Mouse (Mus musculus): ENCODE measurements at regions not wholly inside any gene's neighbourhood (a gene's known extent, or its start where the extent isn't known, plus 50 kb on each side); places are given as distances from the start of the nearest gene placed in this dataset.

GRCm38 (mm10) chr4:4226209-4226608 lies 148.9 kb upstream of the Sdr16c6 start:
- H3K27ac ChIP-seq (ENCODE audit: low read length), result no peak overlapping the region
- H3K4me1 ChIP-seq (ENCODE audit: control insufficient read depth, low read depth, low read length), result no peaks in the 10 kb centered on the region
- H3K36me3 ChIP-seq (ENCODE audit: control insufficient read depth, insufficient read depth), result no peaks in the 10 kb centered on the region
- 21% methylated on average over 1 of the region's 1 CpGs for WGBS (ENCODE audit: insufficient replicate concordance)
- H3K9ac ChIP-seq (ENCODE audit: low read depth, low read length), result no peak overlapping the region
- H3K9me3 ChIP-seq (replicated peaks; ENCODE audit: control insufficient read depth, low read length), result no peaks in the 10 kb centered on the region; the same call in 1 of the 2 replicates
- no peak overlapping the region for H3K4me2 ChIP-seq (ENCODE audit: low read depth, low read length)
- no peaks in the 10 kb centered on the region for H3K27me3 ChIP-seq (ENCODE audit: control insufficient read depth, insufficient read depth, low read depth, low read length)
- no peak for ATAC-seq (ENCODE audit: low read depth)
- no peak overlapping the region for H3K4me3 ChIP-seq (ENCODE audit: low read depth, low read length)

GRCm38 (mm10) chr4:4219701-4220100 lies 142.4 kb upstream of the Sdr16c6 start:
- Histone ChIP-seq H3K9ac (ENCODE audit: low read depth, low read length) (no peak overlapping the region), H3K9me3 (replicated peaks; ENCODE audit: control insufficient read depth, low read length) (no peaks in the 10 kb centered on the region), H3K27me3 (ENCODE audit: control insufficient read depth, insufficient read depth, low read depth, low read length) (no peaks in the 10 kb centered on the region), H3K4me1 (ENCODE audit: control insufficient read depth, low read depth, low read length) (no peaks in the 10 kb centered on the region), H3K36me3 (ENCODE audit: control insufficient read depth, insufficient read depth) (no peaks in the 10 kb centered on the region), H3K4me3 (ENCODE audit: low read depth, low read length) (no peak overlapping the region), H3K27ac (ENCODE audit: low read length) (no peak overlapping the region), H3K4me2 (ENCODE audit: low read depth, low read length) (no peak overlapping the region)
- WGBS (ENCODE audit: insufficient replicate concordance), result 40% methylated on average over 2 of the region's 2 CpGs
- ATAC-seq (ENCODE audit: low read depth), result no peak

GRCm38 (mm10) chr4:4211892-4212291 lies 134.6 kb upstream of the Sdr16c6 start:
- Histone ChIP-seq H3K4me2 (ENCODE audit: low read depth, low read length) (no peak overlapping the region), H3K9ac (ENCODE audit: low read depth, low read length) (no peak overlapping the region), H3K27ac (ENCODE audit: low read length) (no peak overlapping the region), H3K36me3 (ENCODE audit: control insufficient read depth, insufficient read depth) (no peaks in the 10 kb centered on the region), H3K4me1 (ENCODE audit: control insufficient read depth, low read depth, low read length) (no peaks in the 10 kb centered on the region), H3K4me3 (ENCODE audit: low read depth, low read length) (no peak overlapping the region), H3K27me3 (ENCODE audit: control insufficient read depth, insufficient read depth, low read depth, low read length) (no peaks in the 10 kb centered on the region), H3K9me3 (replicated peaks; ENCODE audit: control insufficient read depth, low read length) (no peaks in the 10 kb centered on the region)
- no peak for ATAC-seq (ENCODE audit: low read depth)
- 51% methylated on average over 2 of the region's 2 CpGs for WGBS (ENCODE audit: insufficient replicate concordance)

- no peaks in the 10 kb centered on the region for H3K36me3 ChIP-seq (ENCODE audit: control insufficient read depth, insufficient read depth)
- no peak overlapping the region for H3K4me3 ChIP-seq (ENCODE audit: low read depth, low read length)
- no peak for ATAC-seq (ENCODE audit: low read depth)
- H3K27me3 ChIP-seq (ENCODE audit: control insufficient read depth, insufficient read depth, low read depth, low read length), result no peaks in the 10 kb centered on the region
- no peak overlapping the region for H3K4me2 ChIP-seq (ENCODE audit: low read depth, low read length)
- no peaks in the 10 kb centered on the region for H3K4me1 ChIP-seq (ENCODE audit: control insufficient read depth, low read depth, low read length)
- no peak overlapping the region for H3K27ac ChIP-seq (ENCODE audit: low read length)
- 31% methylated on average over 1 of the region's 1 CpGs for WGBS (ENCODE audit: insufficient replicate concordance)
- no peak overlapping the region for H3K9ac ChIP-seq (ENCODE audit: low read depth, low read length)
- H3K9me3 ChIP-seq (replicated peaks; ENCODE audit: control insufficient read depth, low read length), result no peaks in the 10 kb centered on the region
Observed at GRCm38 (mm10) chr4:4205158-4205557, 127.8 kb upstream of the Sdr16c6 start.

GRCm38 (mm10) chr4:4199309-4199708 lies 122.0 kb upstream of the Sdr16c6 start:
- no peak for ATAC-seq (ENCODE audit: low read depth)
- Histone ChIP-seq H3K36me3 (ENCODE audit: control insufficient read depth, insufficient read depth) (no peaks in the 10 kb centered on the region), H3K9me3 (replicated peaks; ENCODE audit: control insufficient read depth, low read length) (no peaks in the 10 kb centered on the region), H3K27ac (ENCODE audit: low read length) (no peak overlapping the region), H3K4me2 (ENCODE audit: low read depth, low read length) (no peak overlapping the region), H3K9ac (ENCODE audit: low read depth, low read length) (no peak overlapping the region), H3K27me3 (ENCODE audit: control insufficient read depth, insufficient read depth, low read depth, low read length) (no peaks in the 10 kb centered on the region), H3K4me1 (ENCODE audit: control insufficient read depth, low read depth, low read length) (no peaks in the 10 kb centered on the region), H3K4me3 (ENCODE audit: low read depth, low read length) (no peak overlapping the region)
- 46% methylated on average over 2 of the region's 2 CpGs for WGBS (ENCODE audit: insufficient replicate concordance)

- no peak for ATAC-seq (ENCODE audit: low read depth)
- H3K9ac ChIP-seq (ENCODE audit: low read depth, low read length), result no peak overlapping the region
- H3K4me1 ChIP-seq (ENCODE audit: control insufficient read depth, low read depth, low read length), result no peaks in the 10 kb centered on the region
- no peaks in the 10 kb centered on the region for H3K36me3 ChIP-seq (ENCODE audit: control insufficient read depth, insufficient read depth)
- WGBS (ENCODE audit: insufficient replicate concordance), result 56% methylated on average over 2 of the region's 2 CpGs
- H3K4me3 ChIP-seq (ENCODE audit: low read depth, low read length), result no peak overlapping the region
- no peak overlapping the region for H3K27ac ChIP-seq (ENCODE audit: low read length)
- H3K4me2 ChIP-seq (ENCODE audit: low read depth, low read length), result no peak overlapping the region
- no peaks in the 10 kb centered on the region for H3K9me3 ChIP-seq (replicated peaks; ENCODE audit: control insufficient read depth, low read length)
- no peaks in the 10 kb centered on the region for H3K27me3 ChIP-seq (ENCODE audit: control insufficient read depth, insufficient read depth, low read depth, low read length)
Observed at GRCm38 (mm10) chr4:4195834-4196233, 118.5 kb upstream of the Sdr16c6 start.

GRCm38 (mm10) chr4:4195250-4195649 lies 117.9 kb upstream of the Sdr16c6 start:
- H3K27ac ChIP-seq (ENCODE audit: low read length), result no peak overlapping the region
- no peaks in the 10 kb centered on the region for H3K36me3 ChIP-seq (ENCODE audit: control insufficient read depth, insufficient read depth)
- no peak overlapping the region for H3K4me3 ChIP-seq (ENCODE audit: low read depth, low read length)
- ATAC-seq (ENCODE audit: low read depth), result no peak
- no peaks in the 10 kb centered on the region for H3K27me3 ChIP-seq (ENCODE audit: control insufficient read depth, insufficient read depth, low read depth, low read length)
- no peaks in the 10 kb centered on the region for H3K4me1 ChIP-seq (ENCODE audit: control insufficient read depth, low read depth, low read length)
- 53% methylated on average over 8 of the region's 8 CpGs for WGBS (ENCODE audit: insufficient replicate concordance)
- H3K4me2 ChIP-seq (ENCODE audit: low read depth, low read length), result no peak overlapping the region
- H3K9ac ChIP-seq (ENCODE audit: low read depth, low read length), result no peak overlapping the region
- H3K9me3 ChIP-seq (replicated peaks; ENCODE audit: control insufficient read depth, low read length), result no peaks in the 10 kb centered on the region

Measured in liver, embryonic 16.5 days (tissue).